Mouse (Mus musculus) bone marrow macrophage, adult 2 months (primary cell): ENCODE results near the gene Sdk2.

ENCODE experiments used
- CTCF ChIP-seq: IDR thresholded peaks from 2 replicates; pipeline ENCODE4 v1.5.1; 2012; ENCODE audit warnings: low read depth, mild to moderate bottlenecking, low read length, moderate library complexity
- POLR2A ChIP-seq: IDR thresholded peaks from 2 replicates; pipeline ENCODE4 v1.6.1; 2012; ENCODE audit warnings: mild to moderate bottlenecking, low read depth, low read length, borderline replicate concordance

DNA sequence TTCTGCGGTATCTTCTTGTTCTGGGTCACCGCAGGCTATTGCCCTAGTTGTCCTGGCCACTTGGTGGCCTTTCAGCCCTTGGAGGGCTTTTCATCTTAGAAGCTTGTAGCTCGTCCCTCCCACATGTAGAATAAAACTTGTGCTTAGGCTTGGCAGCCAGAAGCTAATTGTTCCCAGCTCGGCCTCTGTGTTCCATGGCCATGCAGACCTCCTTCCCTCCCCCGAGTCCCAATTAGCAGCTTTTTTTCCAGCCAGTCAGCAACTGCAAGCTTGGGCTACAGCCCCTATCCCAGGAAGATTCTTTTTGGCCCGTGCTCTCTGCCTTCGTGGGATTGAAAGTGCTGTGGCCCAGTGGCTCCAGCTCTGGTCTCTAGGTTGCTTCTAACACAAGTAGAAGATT lies 217.5 kb downstream of the Sdk2 start:
- no peak for TF ChIP-seq CTCF
- no peak for TF ChIP-seq POLR2A
